ENCODE assay signal across 1 mouse cellular context in the genomic region with DNA sequence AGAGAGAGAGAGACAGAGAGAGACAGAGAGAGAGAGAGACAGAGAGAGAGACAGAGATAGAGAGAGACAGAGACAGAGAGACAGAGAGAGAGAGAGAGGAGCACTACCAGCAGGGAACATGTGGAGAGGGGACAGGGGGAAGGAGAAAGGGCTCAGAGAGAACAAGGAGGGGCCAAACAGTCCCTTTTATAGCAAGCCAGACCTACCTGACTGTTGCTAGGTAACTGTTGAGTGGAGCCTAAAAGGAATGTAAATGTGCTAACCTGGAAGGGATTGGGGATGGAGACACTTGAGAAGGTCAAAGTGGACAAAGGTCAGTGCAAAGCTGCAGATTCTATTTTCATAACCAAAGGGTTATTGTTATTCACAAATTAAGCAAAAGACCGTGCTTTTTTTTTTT.
TF ChIP-seq lines count a peak whose summit lies in the region.

No protein-coding gene starts in this region.

TF ChIP-seq in CH12.LX, 34 proteins besides CTCF, POLR2A, EP300 and RAD21:
- TF ChIP-seq ZKSCAN1 (IDR thresholded peaks at IDR 0.05; ENCODE audit: borderline replicate concordance, low read depth, low read length) (no peak), GABPA (IDR thresholded peaks at IDR 0.05; ENCODE audit: insufficient replicate concordance, low read depth, low read length) (no peak), NELFE (IDR thresholded peaks at IDR 0.05; ENCODE audit: low read depth, low read length) (no peak), MEF2A (IDR thresholded peaks at IDR 0.05; ENCODE audit: borderline replicate concordance, low read depth, low read length) (no peak), UBTF (IDR thresholded peaks at IDR 0.05; ENCODE audit: low read depth, low read length) (no peak), MAZ (IDR thresholded peaks at IDR 0.05; ENCODE audit: low read depth, low read length) (no peak), SMC3 (IDR thresholded peaks at IDR 0.05; ENCODE audit: low read depth, low read length) (no peak), ZC3H11A (IDR thresholded peaks at IDR 0.05; ENCODE audit: low read depth, low read length) (no peak), NRF1 (IDR thresholded peaks at IDR 0.05; ENCODE audit: low read depth, low read length) (no peak)
